Mouse (Mus musculus): ENCODE measurements around the gene Ccdc54.

The Ccdc54 gene

DNA sequence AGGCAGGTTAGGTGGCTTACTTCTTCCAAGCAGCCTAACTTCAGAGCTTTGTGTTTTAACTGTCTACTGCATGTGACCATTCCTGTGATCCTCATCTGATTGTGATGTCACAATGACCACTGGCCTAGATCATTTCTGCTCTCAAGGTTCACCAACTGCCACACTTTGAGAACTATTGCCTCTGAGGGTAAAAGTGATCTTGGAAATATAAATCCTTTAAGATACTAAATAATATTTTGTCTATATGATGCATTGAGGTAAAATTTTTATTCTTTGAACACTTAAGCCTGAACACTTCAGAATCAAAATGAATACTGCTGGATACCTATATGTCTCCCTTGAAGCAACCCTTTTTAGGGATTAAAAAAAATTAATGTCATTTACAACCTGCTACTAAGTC is at the start of gene Ccdc54:
Ccdc54 (minus strand) TSS at position 101 of the 400 bp plus-strand sequence.
- no peak for DNase-seq (ENCODE audit: low spot score in 2 of 2)

DNA sequence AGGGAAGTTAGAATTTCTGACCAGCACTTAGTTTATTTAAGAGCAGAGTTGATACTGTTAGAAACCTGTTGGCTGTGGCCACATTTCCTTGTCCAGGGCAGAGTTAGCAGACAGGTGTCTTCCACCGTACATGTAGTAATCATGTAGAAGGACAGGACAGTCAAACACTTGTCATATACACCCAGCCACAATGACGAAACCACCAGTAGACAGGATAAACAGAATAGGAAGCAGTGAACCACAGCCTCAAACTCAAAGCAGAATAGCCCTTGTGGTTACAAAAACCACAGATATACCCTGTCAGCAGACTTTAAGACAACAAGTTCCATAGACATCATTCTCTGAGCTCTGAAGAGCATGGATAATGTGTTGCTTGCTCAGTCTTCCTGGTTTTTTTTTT is 41.6 kb upstream of the Ccdc54 start:
- no peak for DNase-seq (ENCODE audit: low spot score in 2 of 2)

DNA sequence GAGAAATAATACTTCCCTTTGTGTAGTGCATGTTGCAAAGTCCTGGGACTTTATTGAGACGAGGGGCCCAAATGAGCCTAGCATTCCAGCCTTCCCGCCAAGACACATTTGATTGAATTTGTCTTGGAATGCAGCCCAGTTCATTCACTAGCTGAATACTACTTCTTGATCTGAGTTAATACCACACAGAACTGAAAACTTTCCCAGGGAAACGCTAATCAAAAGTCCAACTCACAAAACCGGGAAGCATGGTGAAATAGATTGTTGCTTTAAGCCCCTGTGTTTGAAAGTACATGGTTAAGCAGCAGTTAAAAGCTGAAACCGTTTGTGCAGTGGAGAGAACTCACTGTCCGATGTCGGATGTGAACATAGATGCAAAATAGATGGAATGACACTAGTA is 24.6 kb upstream of the Ccdc54 start:
- peak in 1 of 2 experiments; percentile 9 for DNase-seq (ENCODE audit: low spot score in 2 of 2)

DNA sequence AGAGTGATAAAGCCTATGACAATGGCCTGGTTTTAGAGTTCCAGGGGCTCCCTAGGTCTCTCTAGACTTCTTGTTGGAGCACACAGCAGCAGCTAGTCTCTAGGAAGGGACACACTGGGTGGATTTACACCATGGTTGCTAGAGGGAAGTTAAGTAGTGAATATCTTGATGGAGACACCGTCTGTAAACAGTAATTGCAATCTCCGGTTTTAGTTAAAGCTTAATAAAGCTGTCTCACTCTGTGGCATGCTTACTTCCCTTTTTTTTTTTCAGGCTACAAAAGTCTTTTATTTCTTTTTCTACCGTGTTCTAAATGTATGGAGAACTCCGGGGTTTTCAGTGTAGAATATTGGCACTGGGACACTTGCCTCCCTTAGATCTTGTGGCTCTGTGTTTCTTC is 22.0 kb upstream of the Ccdc54 start:
- no peak for DNase-seq (ENCODE audit: low spot score in 2 of 2)

DNA sequence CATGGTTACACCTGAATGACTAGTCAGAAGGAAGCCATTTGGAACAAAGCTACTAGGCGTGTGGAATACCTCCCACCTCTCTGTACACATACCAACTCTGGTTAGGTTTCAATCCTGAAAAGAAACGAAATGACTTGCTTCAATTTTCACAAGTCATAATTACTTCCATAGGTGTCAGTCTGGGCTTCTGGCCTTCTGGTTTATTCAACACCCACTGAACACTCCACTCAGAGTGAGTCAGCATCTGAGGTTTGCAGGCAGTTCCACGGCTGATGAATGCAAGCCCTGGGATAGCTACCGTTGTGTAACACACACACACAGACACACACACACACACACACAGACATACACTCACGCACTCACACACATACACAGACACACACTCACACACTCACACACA is 19.6 kb upstream of the Ccdc54 start:
- peak; percentile 52 to 71 for DNase-seq (ENCODE audit: low spot score in 2 of 2)

DNA sequence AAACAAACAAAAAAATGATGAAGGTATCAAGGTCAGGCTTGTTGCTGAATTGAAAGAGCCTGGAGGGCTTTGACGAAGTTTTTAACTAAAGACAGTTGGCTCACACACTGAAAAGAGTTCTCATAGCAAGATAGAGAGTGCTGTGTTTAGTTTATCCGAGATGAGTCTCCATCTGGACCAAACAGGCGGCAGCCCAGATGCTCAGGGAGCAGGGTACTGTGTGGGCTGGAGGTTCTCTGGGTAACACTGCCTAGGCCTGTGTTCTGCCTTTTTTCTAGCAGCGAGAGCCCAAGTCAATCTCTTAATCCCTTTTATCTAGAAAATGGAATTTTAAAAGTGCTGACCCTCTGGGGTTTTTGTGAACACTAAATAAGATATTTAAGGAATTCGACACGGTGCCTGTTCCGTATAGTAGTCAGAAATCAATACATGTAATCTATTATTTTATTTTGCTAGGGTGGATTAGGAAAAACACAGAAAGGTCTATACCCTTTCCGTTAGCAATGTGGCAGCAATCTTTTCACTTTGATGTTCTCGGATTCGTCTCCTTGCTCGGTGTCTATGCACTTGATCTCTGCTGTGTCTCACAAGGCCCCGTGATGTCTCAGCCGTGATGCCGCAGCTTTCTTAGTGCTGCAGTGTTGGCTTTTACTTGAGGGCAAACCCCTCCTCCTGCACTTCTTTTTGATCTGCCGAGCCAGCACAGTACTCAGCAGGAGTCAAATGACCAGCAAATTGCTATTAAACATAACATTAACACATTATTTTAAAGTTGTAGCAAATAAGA is 17.0 kb upstream of the Ccdc54 start:
- peak; percentile 13 to 15 for DNase-seq (ENCODE audit: low spot score in 2 of 2)

DNA sequence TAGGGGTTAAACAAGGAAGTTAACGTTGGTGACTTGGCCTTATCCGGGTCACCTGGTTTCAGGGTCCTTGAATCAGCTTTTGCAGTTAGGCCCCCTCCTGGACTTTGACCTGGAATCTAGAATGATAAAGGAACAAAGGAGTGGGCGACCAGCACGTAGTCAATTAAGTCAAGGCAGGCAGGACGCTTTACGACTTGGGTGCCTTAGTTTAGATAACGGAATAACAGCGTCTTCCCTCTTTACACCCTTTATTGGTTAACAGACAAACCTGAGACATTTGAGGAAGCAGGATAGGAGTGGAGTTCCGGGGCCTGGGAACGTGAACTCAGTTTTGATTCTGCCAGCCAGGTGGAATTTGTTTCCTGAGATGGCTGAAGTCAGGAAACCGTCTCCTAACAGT is 13.9 kb upstream of the Ccdc54 start:
- no peak for DNase-seq (ENCODE audit: low spot score in 2 of 2)

DNA sequence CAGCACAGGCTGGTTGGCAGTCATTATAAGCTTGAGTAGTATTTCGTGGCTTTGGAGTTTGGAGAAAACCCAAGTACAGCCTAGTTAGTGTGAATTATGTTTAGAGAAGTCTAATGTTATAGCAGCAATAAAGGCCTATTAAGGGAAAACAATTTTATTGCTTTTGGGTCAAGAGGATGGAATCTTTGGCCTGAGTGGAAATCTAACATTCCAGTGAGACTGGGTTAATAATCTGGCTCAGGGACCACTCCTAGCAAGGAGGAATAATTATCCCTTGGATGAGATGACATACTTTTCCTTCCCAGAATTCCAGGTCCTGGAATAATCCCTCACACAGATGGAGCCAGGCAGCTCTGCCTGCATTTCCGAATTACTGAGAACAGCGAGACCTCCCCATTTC is 11.0 kb upstream of the Ccdc54 start:
- DNase-seq (ENCODE audit: low spot score in 2 of 2) = no peak

DNA sequence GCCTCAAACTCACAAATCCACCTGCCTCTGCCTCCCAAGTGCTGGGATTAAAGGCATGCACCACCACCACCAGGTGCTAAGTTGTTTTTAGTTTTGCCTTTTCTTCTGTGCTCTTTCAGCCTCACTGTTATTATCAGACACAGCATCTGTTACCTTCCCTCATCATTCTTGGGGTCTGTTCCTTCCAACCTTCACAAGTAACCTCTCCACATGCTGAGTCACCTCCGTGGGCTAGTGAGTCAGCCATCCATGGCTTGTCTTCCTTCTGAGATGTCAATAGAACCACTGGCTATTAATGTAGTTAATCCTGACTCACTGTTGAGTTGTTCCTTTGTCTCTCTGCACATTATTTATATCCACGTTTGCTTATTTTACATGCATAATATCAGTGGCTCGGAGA is 9.7 kb upstream of the Ccdc54 start:
- DNase-seq (ENCODE audit: low spot score in 2 of 2) = no peak

DNA sequence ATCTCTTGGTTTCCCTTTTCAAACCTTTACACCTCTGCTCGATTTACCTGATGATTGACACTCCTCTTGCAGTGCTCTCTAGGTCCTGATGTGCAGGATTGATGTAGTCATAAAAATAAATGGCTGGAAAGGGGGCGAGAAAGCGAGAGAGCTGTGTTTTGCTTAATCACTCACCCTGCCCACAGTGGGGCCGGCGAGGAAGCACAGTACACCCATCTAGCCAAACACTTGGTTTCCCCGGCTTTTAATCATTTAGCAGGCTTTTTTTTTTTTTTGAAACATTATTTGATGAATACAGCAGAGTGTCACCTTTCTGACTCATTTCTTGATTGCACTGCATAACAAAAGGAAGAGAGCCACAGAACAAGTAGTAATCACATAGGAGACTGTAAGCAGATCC is 5.7 kb upstream of the Ccdc54 start:
- no peak for DNase-seq (ENCODE audit: low spot score in 2 of 2)

DNA sequence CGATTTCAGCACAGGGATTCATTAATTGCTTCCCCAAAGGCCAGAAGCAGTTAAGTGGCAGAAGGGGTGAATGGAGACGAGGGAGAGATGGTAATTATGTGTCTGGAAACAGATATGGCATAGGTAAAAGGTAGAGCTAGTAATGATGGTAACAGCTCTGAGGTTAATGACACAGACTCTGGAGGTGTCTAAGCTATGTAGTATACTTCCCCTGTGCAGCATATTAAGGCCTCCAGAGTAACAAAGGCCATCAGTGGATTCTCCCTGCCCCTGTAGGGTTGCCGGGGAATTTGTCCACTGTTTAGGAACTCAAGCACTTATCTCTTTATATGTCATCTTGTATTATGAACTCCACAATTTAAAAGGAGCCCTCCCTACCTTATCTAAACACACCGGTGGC is 5.2 kb upstream of the Ccdc54 start:
- no peak for DNase-seq (ENCODE audit: low spot score in 2 of 2)

DNA sequence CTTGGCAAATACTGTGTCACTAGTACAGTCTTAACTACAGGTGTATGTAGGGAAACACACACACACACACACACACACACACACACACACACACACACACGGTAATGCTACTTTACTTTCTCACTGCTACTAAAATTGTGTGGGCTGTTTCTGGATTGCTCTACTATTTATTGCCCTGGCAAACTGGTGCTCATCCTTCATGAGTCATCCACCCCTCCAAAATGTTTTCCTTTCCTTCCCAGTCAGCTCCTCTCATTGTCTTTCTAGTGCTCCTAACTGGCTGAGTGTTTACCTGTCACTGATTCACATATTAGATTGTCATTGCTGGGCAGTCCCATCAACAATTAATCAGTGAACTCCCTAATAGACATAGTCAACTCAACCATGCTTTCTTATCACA is 3.9 kb upstream of the Ccdc54 start:
- no peak for DNase-seq (ENCODE audit: low spot score in 2 of 2)

DNA sequence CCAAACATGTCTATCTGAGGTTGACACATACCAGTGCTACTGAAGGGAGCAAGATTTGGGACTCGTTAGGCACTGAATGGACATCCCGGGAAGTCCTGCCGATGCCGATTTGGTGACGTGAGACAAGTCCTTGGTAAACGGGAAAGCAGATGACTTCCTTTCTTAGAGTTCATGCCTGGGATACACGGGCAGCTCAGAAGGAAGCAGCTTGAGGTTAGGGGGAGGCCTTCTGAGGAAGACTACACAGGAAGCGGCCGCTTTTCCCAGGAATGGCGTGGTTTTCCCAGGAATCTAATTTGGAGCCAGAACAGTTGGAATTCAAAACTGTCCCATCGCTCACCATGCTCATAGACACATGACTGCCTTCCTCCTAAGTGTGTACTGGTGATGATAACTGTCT is 2.4 kb upstream of the Ccdc54 start:
- no peak for DNase-seq (ENCODE audit: low spot score in 2 of 2)

DNA sequence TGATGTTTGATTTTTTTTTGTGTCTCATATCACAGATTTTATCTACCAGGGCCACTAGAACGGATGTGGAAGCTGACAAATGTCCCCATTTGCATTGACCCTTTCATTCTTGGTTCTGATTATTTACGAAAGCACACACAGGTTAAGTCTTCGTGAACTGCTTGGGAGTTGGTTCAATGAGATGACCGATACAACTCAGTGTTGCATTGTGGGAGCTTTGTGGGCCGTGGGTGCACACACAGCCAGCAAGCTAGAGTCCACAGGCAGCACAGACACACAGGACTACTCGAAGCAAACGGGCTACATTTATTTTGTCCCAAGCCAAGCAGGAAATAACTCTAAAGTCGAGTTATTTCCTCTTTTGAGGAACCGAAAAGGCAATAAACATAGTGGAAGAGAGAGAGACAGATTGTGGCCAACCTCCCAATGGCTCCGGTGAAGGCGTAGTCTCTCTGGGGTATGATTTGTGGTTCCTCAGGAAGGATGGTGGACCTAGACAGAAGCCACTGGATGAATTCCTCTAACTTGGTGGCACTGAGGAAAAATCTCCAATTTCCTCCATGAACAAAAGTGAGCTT is 1.3 kb downstream of the Ccdc54 start:
- no peak for DNase-seq (ENCODE audit: low spot score in 2 of 2)

DNA sequence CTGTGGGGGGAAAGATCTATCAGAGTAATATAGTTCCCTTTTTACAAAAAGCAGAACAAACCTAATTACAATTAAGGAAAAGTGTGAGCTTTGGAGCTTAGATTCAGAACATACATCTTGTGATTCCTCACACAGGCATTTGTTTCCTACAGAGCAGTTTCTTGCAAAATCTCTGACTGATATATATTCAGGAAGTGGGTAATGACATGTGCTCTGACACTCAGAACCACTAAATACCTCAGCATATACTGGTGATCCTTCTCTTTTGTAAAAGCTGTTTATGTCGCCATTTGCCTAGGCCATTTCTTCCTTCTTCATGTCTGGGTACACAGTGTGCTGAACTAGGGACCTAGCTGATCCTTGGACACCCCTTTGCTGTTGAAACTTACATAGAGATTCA is 2.8 kb downstream of the Ccdc54 start:
- no peak for DNase-seq (ENCODE audit: low spot score in 2 of 2)

DNA sequence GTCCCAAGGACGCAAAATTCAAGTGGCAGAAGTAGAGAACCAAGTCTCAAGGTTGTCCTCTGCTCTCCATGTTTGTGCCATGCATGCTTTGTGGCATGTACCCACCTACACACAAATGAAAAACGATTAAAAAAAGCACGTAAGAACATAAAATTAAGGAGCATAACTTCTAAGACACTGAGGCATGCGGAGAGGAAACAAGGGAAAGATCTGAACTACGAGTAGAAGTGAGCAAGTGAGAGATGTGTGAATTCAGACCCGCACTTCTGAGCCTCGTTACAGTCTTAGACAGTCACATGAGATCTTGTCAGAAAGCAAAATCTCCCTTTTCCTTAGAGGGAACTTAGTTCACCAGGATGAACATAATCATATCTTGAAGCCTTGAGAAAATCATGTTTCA is 3.8 kb downstream of the Ccdc54 start:
- DNase-seq (ENCODE audit: low spot score in 2 of 2) = no peak

DNA sequence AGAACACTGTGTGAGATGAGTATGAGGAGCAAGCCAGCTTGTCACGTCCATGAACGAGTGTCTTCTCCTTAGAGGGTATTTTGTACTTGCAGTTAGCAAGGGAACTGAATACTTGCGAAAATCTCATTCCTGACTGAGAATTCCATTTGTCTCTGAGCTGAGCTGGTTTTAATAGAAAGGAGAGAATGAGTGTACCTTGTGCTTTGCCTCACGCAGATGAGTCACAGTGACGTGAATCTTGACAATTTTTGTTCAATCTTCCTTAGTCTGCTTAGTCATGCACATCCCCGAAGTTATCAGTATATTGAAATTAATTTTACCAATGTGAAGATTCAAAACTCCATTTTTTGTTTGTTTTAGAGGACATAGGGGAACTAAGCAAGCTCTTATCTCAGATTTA is 12.6 kb downstream of the Ccdc54 start:
- no peak for DNase-seq (ENCODE audit: low spot score in 2 of 2)

DNA sequence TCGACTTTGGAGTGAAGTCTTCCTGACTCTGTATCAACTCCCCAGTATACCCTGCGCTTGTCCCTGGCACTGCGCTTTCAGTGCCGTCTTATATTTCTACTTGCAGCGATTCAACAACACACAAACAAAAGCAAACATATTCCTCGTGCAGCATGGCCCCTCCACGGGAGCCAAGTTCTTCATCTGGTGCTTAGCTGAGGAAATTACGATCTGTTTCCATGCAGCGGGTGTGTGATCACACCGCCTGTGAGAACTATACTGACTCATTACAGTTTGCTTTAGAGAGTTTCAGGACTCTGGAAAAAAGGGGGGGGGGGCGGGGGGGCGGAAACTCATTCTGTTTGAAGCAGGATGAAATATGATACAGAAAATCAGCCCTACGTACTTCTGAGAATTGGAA is 18.4 kb downstream of the Ccdc54 start:
- DNase-seq (ENCODE audit: low spot score in 2 of 2) = peak in 1 of 2 experiments; percentile 29

DNA sequence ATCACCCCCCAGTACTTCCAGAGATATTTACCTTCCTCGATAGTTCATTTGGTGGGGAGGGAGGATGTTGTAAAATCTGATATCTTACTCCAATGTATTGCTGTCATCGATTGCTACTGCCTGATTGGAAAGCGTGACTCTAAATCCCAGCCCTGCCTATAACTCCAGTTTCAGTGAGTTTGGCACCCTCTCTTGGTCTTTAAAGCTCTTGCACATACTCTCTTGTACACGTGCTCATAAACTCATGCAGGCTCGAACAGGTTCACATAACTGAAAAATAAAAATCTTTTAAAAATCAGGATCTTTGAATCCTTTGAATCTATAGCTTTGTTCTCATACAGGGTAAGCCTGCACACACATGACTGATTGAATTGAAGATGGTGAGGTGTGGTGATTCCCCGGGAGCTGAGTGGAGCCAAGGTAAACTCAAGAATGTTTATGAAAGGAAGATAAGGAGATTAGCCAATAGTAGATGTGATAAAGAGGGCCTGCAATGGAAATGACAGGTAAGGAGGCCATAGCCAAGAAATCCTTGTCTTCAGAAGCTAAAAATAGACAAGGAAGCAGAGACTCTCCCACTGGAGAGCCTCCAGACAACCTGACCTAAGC is 31.7 kb downstream of the Ccdc54 start:
- no peak for DNase-seq (ENCODE audit: low spot score in 2 of 2)

DNA sequence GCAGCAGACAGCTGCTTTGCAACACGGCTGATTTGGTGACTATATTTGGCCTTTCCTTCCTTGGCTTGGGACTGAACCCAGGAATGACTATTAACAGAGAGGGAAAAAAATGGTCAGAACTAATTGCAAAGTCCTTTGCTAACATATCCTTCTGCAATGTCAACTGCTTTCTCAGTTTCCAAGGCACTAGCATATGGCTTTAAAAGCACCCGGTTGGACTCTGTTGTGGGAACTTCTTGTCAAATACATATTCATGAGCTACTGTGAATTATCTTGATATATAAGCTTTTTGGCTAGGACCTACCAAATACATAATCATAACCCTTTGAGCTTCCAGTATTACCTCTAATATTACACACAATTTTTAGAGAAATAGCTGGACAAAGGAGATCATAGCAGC is 37.1 kb downstream of the Ccdc54 start:
- DNase-seq (ENCODE audit: low spot score in 2 of 2) = no peak

DNA sequence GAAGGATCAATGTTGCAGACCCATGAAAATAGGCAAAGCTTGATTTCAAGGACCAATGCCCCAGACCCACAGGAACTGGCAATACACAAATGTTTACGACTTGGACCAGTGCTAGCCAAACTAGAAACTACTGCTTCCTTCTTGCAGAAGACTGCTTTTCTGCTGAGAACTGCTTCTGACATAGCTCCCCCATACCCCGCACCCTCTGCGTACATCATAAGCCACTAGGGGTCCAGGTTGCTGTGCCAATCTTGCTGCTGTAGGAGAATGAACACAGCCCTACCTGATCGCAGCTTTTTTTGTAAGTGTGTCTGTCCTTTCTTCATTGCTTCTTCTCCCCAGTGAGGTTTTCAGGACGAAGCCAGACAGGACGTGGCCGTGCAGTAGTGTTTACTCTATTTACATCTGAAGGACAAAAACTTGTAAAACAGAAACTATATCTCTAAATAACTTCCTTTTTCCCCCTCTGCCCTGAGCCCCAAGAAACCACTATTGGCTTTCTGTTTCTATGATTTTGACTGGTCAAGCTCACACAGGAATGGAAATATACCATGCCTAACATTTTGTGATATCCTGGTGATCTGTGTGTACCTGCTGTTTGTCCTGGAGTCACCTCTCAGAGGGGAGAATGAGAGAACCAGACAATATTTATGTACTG is 39.0 kb downstream of the Ccdc54 start:
- DNase-seq (ENCODE audit: low spot score in 2 of 2) = no peak

DNA sequence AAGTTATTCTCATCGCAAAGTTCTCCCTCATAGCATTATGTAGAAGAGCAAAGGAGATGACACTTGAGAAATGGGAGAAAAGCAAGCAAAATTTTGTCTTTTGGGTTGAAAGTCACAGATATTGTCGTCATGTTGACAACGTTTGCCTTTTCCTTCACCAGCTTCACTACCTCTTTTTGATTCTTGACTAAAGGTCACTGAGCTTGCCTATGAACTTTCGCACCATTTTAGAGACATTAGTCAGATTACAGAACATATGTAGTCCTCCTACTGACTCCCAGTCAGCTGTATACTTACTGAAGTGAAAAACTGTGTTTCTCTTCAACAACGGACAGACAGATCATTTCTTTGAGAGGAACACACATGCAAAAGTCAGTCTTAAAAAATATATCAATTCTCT is 40.0 kb downstream of the Ccdc54 start:
- no peak for DNase-seq (ENCODE audit: low spot score in 2 of 2)

All from frontal cortex, postnatal 36 days (tissue).